Mouse (Mus musculus) thymus, adult 2 months (tissue): Measurements from ENCODE around the gene Ylpm1. TPM values are rescaled to one million over a fixed set of nuclear protein-coding genes. Genes with fewer than 3 reads are reported as not detected.

Experiments used
- DNase-seq: peaks from one replicate; pipeline ENCODE4 v3.0.0; 2021
- H3K27ac ChIP-seq: fragments of 200-500 bp; 2 replicates; pipeline ENCODE4 v1.5.1; 2012; ENCODE audit warnings: low read length, control low read depth; ENCODE audit not compliant: control insufficient read depth, insufficient read depth
- H3K27me3 ChIP-seq: fragments of 200-500 bp; 2 replicates; pipeline ENCODE4 v1.6.1; 2012; ENCODE audit warnings: mild to moderate bottlenecking, low read length, moderate library complexity, mixed read lengths; ENCODE audit not compliant: control insufficient read depth, insufficient read depth
- H3K36me3 ChIP-seq: fragments of 200-500 bp; 2 replicates; pipeline ENCODE4 v1.6.1; 2012; ENCODE audit warnings: mild to moderate bottlenecking, low read length, moderate library complexity; ENCODE audit not compliant: control insufficient read depth, insufficient read depth
- H3K4me1 ChIP-seq: fragments of 200-500 bp; replicated peaks from 2 replicates; pipeline ENCODE4 v1.6.1; 2012; ENCODE audit warnings: low read length; ENCODE audit not compliant: control insufficient read depth, insufficient read depth
- H3K4me3 ChIP-seq: fragments of 200-500 bp; 2 replicates; pipeline ENCODE4 v1.5.1; 2012; ENCODE audit warnings: mild to moderate bottlenecking, low read length, control low read depth, moderate library complexity; ENCODE audit not compliant: control insufficient read depth, insufficient read depth
- CTCF ChIP-seq: fragments of 200-500 bp; IDR thresholded peaks from 2 replicates; pipeline ENCODE4 v1.5.1; 2012; ENCODE audit warnings: mild to moderate bottlenecking, control low read depth, low read length, moderate library complexity, borderline replicate concordance; ENCODE audit not compliant: control insufficient read depth, poor library complexity, insufficient read depth; ENCODE audit errors: extremely low read depth
- POLR2A ChIP-seq: fragments of 200-500 bp; IDR thresholded peaks from 2 replicates; pipeline ENCODE4 v1.6.1; 2012; ENCODE audit warnings: mild to moderate bottlenecking, low read length, control low read depth, moderate library complexity; ENCODE audit not compliant: control insufficient read depth, poor library complexity, insufficient read depth; ENCODE audit errors: extremely low read depth
- whole genome bisulfite sequencing: fragments of 180-500 bp; shearing (Covaris S2); methylation state at CpG from one replicate; pipeline ENCODE4 v1.1.7; 2018; 5-methylcytosine and 5-hydroxymethylcytosine counted together
- polyA plus RNA-seq: library from polyadenylated mRNA; depleted of rRNA; stranded (reverse); fragments of >200 nt; gene quantifications from 2 replicates; pipeline ENCODE4 v1.2.3, GENCODE M21; 2012

The Ylpm1 gene
- polyA plus RNA-seq, 1 experiment, result 32.1 TPM

DNA sequence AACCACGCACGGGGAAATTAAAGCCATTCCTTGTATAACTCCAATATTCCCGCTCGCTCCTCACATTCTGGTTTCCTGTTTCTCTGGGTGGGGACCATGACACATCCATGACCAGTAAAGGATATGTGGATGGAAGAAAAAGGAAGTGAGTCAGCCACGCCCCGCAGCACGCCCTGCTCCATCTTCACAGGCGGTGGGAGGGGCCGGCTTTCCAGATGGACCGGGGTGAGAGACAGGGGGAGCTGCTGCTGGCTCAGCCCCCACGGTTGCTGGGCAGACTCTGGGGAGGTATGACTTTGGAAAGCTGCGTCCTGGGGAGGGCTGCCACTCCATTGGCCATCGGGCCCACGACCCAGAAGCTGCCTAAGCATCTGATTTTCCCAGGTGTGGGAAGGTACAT lies 97.9 kb downstream of the Ylpm1 start:
- whole genome bisulfite sequencing, result 54% methylated on average over 14 of the region's 14 CpGs
- H3K27me3 ChIP-seq, result no peaks in the 10 kb centered on the region
- H3K4me3 ChIP-seq, result no peak overlapping the region
- no peaks in the 10 kb centered on the region; the same call in 1 of the 2 replicates for H3K4me1 ChIP-seq
- TF ChIP-seq POLR2A, result no peak
- no peak for TF ChIP-seq CTCF
- DNase-seq, result no peak
- H3K36me3 ChIP-seq, result no peaks in the 10 kb centered on the region
- H3K27ac ChIP-seq, result no peak overlapping the region

DNA sequence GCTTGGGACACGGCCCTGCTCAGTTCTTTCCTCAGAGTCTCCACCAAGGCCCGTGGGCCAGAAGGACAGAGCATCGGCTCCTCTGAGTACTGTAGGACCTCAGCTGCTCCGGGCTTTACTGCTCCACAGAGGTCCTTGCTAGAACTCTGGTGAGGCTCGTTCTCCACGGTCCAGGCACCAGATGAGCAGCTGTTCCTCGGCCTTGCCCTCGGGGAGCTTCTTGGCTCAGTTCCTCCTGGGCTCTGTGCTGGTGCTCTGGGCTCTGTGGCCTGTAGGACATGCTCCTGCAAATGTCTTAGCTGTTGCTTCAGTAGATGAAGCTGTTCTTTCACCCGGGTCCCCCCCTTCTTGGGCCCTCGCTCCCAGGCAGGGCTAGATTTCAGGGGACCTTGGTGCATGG lies 98.6 kb downstream of the Ylpm1 start:
- H3K4me1 ChIP-seq, result no peaks in the 10 kb centered on the region; the same call in 1 of the 2 replicates
- no peak overlapping the region for H3K27ac ChIP-seq
- DNase-seq, result no peak
- no peaks in the 10 kb centered on the region for H3K27me3 ChIP-seq
- TF ChIP-seq POLR2A (no peak), CTCF (no peak)
- no peaks in the 10 kb centered on the region for H3K36me3 ChIP-seq
- no peak overlapping the region for H3K4me3 ChIP-seq
- WGBS, result 96% methylated on average over 10 of the region's 10 CpGs

DNA sequence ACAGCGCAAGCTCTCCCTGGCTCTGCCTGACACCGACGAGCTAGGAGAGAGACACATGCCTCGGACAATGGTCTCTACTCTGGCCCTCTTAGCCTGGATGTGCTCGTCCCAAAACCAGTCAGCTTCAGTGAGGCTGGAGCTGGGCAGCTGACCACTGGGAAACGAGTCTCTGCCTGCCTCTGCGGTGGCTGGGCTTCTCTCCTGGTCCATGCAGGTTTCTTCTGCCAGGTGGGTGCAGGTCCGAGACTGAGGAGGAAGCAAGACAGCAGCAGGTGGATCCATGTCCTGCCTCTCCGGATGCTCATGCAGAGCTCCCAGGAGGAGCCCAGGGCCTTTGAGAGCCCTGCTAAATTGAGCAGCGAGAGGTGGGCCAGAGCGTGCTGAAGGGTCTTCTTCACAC lies 99.0 kb downstream of the Ylpm1 start:
- TF ChIP-seq POLR2A (no peak), CTCF (no peak)
- DNase-seq, result no peak
- Histone ChIP-seq H3K4me1 (no peaks in the 10 kb centered on the region; the same call in 1 of the 2 replicates), H3K27ac (no peak overlapping the region), H3K27me3 (no peaks in the 10 kb centered on the region), H3K4me3 (no peak overlapping the region), H3K36me3 (no peaks in the 10 kb centered on the region)
- 92% methylated on average over 11 of the region's 11 CpGs for WGBS

DNA sequence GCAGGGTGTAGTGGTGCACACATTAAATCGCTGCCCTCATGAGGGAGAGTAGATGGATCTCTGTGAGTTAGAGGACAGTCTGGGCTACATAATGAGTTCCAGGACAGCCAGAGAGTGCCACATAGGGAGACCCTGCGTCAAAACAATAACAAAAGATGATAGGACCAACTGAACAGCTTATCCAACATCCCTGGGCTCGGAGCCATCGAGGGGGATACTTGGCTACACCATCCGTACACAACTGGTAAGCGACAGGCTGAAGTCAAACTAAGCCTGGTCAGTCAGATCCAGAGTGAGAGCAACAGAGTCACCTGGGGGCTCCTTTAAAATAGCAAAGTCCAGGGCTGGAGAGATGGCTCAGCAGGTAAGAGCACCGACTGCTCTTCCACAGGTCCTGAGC lies 99.7 kb downstream of the Ylpm1 start:
- no peak overlapping the region for H3K4me3 ChIP-seq
- H3K27ac ChIP-seq, result no peak overlapping the region
- 93% methylated on average over 7 of the region's 7 CpGs for WGBS
- DNase-seq, result no peak
- H3K4me1 ChIP-seq, result no peaks in the 10 kb centered on the region; the same call in 1 of the 2 replicates
- TF ChIP-seq POLR2A (no peak), CTCF (no peak)
- no peaks in the 10 kb centered on the region for H3K27me3 ChIP-seq
- no peaks in the 10 kb centered on the region for H3K36me3 ChIP-seq

DNA sequence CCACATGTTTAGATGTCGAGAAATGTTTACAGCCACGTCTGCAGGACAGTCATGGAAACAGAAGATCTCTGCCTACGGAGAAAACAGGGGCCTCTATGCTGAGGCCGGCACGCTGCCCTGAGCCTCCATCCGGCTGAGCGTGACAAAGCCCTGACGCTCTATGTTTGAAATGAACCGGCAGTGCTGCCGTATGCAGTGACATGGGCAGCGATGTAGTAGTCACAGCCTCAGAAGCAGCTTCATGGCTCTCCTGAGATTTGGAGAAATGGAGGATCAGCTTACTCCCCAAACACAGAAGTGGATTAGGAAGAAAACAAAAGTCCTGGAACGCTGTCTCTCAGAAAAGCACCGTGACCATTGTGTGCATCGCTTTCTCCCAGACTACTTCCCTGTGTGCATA lies 104.9 kb downstream of the Ylpm1 start:
- no peaks in the 10 kb centered on the region for H3K36me3 ChIP-seq
- TF ChIP-seq CTCF, result no peak
- no peak for TF ChIP-seq POLR2A
- no peaks in the 10 kb centered on the region for H3K27me3 ChIP-seq
- H3K27ac ChIP-seq, result no peak overlapping the region
- WGBS, result 93% methylated on average over 14 of the region's 14 CpGs
- no peak for DNase-seq
- H3K4me3 ChIP-seq, result no peak overlapping the region
- no peaks in the 10 kb centered on the region; the same call in 1 of the 2 replicates for H3K4me1 ChIP-seq

DNA sequence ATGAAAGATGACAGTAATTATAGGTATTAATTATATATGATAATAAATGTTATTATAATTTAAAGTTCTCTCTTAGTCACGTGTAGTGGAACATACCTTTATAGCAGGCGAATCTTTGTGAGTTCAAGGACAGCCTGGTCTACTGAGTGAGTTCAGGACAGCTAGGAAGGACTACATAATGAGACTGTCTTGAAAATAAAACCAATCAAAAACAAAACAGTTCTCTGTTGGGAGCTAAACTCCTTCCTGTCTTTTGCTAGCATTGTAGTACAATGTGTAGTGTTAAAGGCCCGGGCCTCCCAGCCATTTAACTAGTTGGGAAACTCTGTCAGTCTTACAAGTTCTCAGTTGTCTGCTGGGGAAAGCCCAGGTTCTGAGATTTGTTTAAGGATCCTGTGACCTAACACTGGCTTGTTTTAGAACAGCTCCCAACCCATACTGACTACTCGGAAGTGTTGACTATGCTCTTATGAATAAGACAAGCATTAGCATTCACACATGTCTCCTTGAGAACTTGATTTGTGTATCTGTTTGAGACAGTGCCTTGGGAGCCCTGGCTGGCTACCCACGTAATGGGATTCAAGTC lies 105.5 kb downstream of the Ylpm1 start:
- no peak for TF ChIP-seq CTCF
- no peak for TF ChIP-seq POLR2A

DNA sequence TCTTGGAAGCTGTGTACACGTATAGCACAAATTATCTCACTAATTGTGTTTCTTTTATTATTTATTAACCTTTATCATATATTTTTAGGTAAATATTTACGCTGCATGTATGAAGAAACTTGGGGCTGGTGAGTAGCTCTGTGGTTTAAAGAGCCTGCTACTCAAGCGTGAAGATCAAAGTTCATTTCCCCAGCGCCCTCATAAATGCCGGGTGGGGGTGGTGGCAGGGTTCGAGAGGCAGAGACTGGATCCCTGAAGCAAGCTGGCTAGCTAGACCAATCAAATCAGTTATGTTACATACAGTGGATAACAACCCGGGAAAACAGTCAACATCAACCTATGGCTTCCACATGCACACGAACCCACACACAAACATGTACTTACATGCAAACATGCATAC lies 107.0 kb downstream of the Ylpm1 start:
- WGBS, result 85% methylated on average over 8 of the region's 8 CpGs
- no peak overlapping the region for H3K4me3 ChIP-seq
- H3K27me3 ChIP-seq, result no peaks in the 10 kb centered on the region
- TF ChIP-seq POLR2A (no peak), CTCF (no peak)
- no peak overlapping the region for H3K27ac ChIP-seq
- no peak for DNase-seq
- no peaks in the 10 kb centered on the region for H3K36me3 ChIP-seq
- H3K4me1 ChIP-seq, result peaks cover 6% of the 10 kb centered on the region

More for the DNA sequence above, 105.5 kb downstream of the Ylpm1 start:
- Histone ChIP-seq H3K36me3 (no peaks in the 10 kb centered on the region), H3K27me3 (no peaks in the 10 kb centered on the region), H3K4me1 (peaks cover 6% of the 10 kb centered on the region), H3K27ac (no peak overlapping the region), H3K4me3 (no peak overlapping the region)
- WGBS, result 96% methylated on average over 5 of the region's 5 CpGs
- no peak for DNase-seq
